Mouse (Mus musculus) kidney, postnatal 14 days (tissue): ENCODE measurements around the gene Nyap2.
"Not testable (repeated sequence)": the region's sequence is repeated elsewhere in the genome, so short reads cannot be mapped to it uniquely, and the experiment has no call there.

Experiments used
- DNase-seq: peaks from one replicate; pipeline ENCODE4 v3.0.0; 2022; ENCODE audit warnings: mixed read lengths

Nyap2 gene

DNA sequence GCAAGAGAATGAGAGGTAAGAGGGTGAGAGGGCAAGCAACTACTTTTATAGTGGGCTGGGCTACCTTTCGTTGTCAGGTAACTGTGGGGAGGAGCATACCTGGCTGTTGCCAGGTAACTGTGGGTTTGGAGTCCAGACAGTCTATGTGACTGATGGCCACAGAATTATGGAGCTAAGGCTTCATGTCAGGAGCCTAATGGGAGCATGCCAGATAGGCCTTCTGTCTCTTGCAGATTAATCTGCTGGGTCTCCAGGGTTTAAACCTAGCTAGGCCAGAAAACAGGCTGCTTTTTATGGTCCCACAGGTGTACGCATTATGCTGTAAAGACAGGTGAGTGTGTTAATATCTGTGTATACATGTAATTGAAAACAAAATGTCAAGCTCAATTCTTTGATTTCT lies 132.8 kb downstream of the Nyap2 start:
- DNase-seq = no peak

DNA sequence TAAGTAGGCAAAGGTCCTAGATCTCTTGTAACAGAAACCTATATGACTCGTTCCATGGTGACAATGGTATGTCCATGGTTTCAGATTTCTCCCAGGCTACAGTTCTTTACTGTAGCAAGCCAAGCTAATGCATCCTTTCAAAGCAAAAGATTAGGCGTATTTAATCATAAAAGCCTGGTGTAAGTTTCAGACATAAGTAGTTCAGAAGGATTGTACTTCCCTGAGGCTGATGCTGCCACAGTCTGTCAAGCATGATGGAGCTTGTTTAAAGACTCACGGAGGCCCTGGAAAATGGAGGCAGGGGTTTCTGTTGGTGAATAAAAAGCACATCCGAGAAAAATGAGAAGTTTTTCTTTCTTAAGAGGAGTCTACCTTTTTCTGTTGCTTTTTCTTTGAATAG lies 134.7 kb downstream of the Nyap2 start:
- DNase-seq = no peak

DNA sequence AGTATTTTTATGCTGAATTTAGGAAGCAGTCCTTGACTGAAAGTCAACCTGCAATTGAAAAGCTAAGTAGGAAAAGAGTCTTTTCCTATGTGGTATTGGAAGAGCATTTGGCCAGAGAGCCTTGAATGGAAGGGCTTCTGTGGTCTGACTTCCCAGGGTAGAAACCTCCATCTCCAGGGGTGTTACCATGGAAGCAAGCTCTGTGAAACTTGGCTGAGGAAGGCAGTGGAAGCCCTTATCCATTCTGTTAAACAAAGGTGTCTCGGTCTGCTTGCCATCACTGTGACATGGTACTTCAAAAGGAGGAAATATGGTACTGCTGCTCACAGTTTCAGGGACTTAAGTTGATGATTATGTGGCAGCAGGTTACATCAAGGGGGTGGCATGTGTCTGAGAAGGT lies 143.0 kb downstream of the Nyap2 start:
- no peak for DNase-seq

DNA sequence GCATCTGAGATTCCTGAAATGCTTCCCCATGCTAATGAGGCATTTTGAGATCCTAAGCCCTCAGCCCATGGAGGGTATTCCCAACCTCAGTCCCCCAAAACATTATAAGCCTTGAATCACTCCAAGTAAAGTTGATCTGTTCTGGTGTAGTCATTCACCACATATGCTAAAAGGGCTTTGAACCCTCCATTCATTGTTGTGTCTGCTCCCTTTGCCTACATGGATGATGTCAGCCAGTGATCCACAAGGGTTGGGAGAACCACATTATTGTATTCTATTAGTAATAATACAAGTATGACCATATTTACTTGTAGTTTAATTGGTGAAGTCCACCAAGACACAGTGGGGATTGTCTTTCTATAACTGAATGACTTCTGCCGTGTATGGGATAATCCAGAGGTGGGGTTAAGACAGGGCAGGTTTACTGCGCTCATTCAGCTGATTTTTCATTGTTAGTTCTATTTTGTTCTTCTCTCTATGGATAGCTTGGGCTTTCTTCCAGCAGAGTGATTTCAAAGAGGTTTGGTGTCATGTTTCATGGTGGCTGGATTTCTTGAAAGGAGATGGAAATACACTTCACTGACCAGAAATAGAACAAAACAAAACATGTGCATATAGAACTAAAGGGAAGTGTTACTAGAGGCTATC lies 155.1 kb downstream of the Nyap2 start:
- DNase-seq = no peak

DNA sequence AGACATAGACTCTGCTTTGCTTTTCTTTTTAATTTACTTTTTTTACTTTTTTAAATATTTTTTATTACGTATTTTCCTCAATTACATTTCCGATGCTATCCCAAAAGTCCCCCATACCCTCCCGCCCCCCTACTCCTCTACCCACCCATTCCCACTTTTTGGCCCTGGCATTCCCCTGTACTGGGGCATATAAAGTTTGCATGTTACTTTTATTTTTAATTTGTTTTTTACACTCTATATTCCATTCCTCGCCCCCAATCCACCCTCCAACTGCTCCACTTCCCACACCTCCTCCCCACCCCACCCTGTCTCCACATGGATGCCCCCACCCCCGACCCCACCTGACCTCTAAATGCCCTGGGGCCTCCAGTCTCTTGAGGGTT lies 155.6 kb downstream of the Nyap2 start:
- DNase-seq = not testable (repeated sequence)

DNA sequence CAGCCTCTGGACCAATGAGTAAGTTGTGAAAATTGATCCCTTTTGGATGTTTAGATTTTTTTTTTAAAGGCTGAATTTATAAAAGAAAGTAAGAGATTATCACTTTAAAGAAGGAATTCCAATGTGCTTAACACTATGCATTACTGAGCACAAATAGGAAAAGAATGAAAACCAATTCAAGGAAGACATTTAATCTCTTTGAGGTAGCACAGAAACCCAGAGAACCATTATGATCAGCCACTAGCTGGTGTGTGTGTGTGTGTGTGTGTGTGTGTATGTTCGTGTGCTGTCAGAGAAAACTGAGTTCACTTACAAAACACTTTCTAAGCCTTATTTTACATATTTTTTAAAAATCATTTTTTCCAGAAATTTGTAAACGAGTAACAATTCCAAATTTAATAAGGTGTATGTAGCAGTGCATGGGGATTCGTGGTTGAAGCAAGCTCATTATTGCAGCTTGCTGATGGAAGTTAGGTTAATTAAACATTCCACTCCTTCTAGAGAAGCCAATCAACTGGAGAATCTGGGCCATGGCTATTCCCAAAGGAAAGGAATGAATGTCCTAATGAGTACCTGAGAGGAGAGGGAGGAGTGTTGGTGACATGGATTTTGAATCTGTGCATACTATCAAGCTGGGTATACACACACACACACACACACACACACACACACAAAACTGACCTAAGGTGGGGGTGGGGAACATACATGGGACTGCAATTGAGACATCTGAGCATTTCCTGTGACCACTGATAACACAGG lies 171.9 kb downstream of the Nyap2 start:
- no peak for DNase-seq

DNA sequence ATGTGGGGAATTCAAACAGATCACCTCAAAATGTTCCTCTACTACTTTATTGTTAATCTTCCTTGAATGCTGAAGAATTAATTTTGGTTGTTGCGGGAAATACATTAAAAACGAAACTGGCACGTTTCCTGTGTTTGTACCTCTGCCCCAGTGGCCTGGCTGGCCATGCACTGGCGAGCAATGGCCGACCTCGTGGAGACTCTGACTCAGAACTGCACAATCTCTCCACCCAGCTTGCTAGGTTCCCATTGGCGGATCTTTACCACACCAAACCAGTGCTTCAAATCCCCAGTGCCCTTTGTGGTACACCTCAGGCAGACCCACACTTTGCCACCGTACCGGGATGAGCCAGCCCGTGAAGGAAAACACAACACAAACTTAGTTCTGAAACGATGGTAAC lies 173.3 kb downstream of the Nyap2 start:
- no peak for DNase-seq

DNA sequence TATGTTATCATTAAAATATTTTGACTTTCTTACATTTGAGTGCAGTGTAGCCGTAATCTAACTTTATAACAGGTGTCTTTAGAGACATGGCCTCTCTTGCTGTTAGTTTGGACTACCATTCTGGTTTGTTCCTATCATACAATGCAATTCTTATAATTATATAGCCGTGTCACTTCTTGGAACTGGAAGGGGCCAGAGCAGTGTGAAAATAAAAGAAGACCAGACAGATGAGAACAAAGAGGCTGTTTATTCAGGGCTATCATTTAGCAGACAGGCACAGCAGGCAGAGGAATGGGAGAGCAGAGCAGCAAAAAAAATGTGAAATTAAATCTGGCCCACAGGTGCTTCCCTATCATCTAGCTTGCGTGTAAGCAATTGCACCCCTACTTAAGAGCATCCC lies 189.7 kb downstream of the Nyap2 start:
- no peak for DNase-seq

DNA sequence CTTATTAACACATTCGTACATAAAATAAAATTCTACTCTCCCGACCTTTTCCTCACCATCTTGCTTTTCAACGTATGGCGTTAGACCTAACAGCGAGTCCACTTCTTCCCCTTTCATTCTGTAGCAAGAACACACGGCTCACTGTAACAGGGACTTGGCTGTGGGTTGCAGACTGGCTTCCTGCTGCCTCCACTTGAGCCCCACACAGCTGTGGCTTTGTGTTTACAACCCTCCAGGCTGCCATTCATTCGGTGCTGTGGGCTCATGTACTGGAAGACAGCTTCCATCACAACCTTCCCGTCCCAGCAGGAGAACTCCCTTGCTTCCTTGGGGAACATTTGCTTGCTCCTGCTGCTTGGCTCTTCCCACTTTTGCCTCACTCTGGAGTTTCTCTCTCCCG lies 204.2 kb downstream of the Nyap2 start:
- peak; percentile 2 for DNase-seq

DNA sequence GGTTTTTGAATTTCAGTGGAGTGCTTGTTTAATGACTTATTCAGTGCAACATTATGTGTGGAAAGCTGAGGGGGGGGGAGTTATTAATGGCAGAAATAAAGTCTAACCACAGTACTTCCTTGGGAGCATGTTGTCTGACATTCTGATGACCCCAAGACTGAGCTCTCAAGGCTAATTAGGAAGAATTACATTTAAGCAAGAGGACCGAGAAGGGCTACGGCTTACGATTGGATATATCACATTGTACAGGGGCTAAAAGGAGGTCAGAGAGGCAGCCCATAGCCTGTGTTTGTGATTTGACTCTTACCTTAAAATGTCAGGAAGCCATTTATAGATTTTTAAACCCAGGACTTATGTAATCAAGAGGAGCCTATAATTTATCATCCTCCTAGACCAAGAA lies 208.9 kb downstream of the Nyap2 start:
- DNase-seq = peak; percentile 4

DNA sequence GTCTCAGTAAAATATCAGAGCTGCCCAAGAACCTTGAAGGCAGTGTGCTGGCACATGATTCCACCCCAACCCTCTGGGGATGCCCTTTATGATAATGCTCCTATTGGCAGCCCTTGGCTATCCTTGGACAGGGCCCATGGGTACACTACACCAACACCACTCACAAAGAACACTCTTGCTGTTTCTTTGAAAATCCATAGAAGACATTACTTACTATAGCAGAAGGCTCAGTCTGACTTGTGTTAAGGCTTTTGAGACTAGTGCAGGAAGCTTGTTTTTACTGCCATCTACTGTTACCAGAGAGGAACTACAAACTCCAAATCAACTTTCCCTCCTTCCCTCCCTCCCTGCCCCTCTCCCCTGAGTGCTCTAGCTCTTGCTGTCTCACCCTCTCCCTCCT lies 210.3 kb downstream of the Nyap2 start:
- peak; percentile 8 for DNase-seq

DNA sequence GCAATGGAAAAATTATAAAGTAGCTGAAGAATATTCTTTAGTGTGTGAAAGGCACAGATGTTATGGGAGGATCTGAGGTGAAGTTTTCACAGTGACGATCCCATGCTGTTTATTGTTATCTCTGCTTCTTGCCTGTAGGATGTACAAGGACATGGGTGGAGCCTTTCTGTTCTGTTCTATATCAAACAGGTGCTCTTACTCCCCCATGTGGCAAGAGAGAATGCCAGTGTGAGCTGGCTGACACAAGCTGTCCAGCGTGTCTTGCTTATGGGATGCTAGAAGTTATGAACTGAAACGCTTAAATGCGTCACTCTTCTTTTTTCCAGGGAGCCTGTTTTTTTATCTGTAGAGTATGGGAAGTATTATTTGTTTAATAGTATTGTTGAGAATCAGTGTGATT lies 224.0 kb downstream of the Nyap2 start:
- DNase-seq = peak; percentile 9

DNA sequence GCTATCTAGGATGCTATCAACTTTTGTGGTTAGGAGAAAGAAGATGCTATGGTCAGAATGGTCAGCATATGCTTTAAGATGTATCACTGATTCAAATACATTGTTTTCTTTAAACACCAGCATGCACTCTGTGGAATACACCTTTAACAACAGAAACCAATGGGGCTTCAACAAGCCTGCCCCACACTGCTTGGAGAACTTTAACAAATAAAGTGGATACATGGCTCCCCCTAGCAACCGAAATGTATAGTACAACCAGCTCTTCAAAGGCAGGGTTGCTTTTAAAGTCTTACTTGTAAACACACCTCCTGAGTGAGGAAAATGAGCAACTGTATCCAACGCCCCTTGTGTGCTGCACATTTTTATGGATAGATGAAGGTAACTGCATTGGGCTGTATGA lies 224.9 kb downstream of the Nyap2 start:
- DNase-seq = peak; percentile 37

DNA sequence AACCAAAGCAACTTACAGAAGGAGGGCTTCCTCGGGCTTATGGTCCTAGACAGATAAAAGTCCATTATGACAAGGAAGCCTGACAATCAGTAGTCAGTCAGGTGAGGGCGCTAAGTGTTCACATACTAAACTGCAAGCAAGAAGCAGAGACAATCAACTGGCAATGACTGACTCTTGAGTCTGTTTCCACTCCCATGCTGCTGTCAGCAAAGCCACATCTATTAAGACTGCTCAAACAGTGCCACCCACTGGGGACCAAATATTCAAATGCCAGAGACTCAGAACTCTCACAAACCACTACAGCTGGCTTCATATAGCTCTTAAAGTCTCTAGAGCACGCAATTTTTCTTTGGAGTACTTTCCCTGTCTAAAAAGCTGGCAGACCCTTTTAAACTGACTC lies 226.6 kb downstream of the Nyap2 start:
- peak; percentile 2 for DNase-seq

DNA sequence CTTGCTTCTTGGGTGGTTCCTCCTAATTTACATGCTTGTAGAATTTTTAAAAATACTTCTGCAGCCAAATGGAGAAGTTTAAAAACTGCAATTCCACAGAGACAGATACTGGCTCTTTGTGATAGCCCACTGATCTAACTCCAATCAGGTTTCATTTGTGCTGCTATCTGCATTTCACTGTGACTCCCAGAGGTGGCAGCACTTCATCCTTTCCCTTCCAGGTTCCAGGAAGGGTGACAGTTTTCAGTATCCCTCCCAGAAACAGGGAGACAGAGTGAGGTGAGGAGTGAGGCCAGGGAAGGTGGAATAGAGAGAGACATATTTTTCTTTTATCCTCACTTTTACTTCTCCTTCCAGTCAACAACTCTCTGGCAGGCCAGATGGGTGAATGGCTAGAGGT lies 230.7 kb downstream of the Nyap2 start:
- no peak for DNase-seq

DNA sequence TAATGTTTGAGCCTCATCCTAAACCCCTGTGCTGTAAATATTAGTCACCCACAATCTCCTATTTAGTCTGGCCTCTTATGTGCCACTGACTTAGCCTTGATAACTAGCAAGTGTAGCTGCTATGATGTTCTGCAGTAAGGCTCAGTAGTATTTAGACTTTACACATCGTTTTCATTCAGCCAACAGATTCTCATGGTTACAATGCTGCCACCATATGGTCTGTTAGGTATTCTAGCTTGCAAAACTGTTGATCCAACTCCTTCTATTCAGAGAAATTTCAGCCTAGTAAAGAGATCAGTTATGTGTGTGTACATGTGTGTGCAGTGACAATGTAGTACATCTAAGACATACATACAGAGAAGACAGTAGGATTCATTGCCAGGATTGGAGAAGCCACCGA lies 231.2 kb downstream of the Nyap2 start:
- no peak for DNase-seq

DNA sequence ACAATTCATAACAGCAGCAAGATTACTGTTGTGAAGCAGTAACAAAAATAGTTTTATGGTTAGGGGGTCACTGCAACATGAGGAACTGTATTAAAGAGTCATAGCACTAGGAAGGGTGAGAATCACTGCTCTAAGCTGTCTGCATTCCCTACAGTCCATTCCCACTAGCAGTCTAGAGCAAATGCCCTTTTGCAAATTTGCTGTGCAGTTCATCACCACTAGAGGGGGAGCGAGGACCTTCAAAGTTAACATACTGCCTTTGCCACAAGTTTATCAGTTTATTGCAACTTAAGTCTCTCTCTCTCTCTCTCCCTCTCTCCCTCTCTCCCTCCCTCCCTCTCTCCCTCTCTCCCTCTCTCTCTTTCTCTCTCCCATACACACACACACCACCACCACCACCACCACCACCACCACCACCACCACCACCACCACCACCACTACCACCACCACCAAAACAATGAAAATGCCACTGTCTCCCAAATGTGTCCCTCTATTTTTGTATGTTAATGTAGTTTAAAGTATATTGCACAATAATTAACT lies 233.4 kb downstream of the Nyap2 start:
- DNase-seq = peak; percentile 69

DNA sequence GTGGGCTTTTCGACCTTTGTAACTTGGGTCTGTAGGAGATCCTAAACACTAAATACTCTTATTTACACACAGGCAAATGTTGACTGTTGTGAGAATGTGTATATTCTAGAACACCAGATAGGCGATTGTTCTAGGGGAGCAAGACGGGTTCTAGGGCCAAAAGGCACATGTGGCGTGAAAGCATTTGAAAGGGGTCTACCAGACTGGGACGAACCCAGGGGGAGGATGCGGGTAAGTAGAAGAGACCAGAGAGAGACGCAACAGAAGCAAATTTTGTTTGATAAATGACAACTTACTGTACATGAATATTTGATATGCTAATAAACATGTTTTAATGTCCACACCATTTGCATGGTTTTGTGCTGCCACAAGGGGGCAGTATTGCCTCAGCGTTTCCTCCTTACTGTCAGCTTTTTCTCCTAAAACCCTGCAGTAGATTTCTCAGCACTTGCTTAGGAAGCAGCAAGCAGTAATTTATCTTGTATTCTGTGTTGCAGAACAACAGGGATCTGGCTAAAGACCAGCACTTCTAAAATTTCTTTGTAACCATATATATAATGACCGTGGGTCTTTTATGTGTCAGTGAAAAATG lies 239.7 kb downstream of the Nyap2 start:
- peak; percentile 72 for DNase-seq

DNA sequence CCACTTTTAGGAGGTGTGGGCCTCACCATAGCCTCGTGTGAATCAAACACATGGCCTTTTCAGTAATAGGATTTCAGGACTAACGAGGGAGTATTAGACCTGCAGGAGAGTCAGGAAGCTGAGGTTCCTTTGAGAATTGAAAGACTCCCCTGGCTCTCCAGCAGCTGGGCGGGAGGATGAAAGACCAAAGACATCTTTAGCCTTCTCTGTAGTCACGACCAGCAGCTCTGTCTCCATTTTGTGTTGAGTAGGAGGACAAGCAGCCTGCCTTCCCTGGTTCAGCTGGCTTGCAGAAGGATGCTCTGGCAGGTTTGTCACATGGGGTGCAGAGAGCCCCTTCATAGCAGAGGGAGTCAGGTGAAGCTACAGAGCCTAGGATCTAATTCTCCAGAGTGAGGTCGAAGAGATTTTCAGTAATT lies 240.3 kb downstream of the Nyap2 start:
- no peak for DNase-seq

DNA sequence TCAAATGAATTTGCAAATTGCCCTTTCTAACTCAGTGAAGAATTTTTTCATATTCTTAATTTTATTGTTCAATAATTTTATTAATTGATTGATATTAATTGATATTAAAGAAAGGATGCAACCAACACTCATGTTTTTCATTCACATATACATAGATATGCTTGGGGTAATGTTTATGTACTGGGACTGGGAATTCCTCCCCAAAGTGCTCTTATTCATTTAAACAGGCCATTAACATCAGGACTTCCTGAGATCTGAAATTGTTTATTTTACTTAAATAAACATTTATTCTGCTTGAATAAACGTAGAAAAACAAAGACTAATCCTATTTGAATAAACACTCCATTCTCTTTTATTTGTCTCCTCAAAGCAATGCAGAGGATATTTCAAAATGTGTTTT lies 311.0 kb downstream of the Nyap2 start:
- no peak for DNase-seq
